ENCODE assay signal across 8 mouse cellular contexts in genomic region chr6:137470901-137471598, GRCm38 (mm10).
DNase-seq lines count a peak whose midpoint lies in the region; ATAC-seq lines count a peak whose summit lies in the region.

No protein-coding gene starts in this region.

- H3K4me3 ChIP-seq in kidney, embryonic 14.5 days (ENCODE audit: low read length), result no peak overlapping the region
- no peak overlapping the region for H3K4me3 ChIP-seq in embryonic facial prominence, embryonic 12.5 days
- no peak overlapping the region for H3K4me3 ChIP-seq in limb, embryonic 11.5 days (ENCODE audit: low read depth, low read length)
- no peak overlapping the region for H3K4me3 ChIP-seq in stomach, embryonic 14.5 days (ENCODE audit: low read depth, low read length)

- peak; percentile 73 for DNase-seq in kidney, adult 11 months
- peak; percentile 98 for DNase-seq in heart, adult 11 months
- peak; percentile 87 for DNase-seq in kidney, adult 9 months
- DNase-seq in limb, embryonic 11.5 days (ENCODE audit: low spot score), result peak; percentile 48

- no peak overlapping the region for H3K4me2 ChIP-seq in kidney, embryonic 14.5 days (replicated peaks; ENCODE audit: low read depth, low read length)
- no peak overlapping the region for H3K4me2 ChIP-seq in embryonic facial prominence, embryonic 12.5 days (replicated peaks)
- H3K4me2 ChIP-seq in limb, embryonic 11.5 days (ENCODE audit: low read depth, severe bottlenecking), result no peak overlapping the region
- no peak overlapping the region for H3K4me2 ChIP-seq in stomach, embryonic 14.5 days (replicated peaks; ENCODE audit: low read depth, low read length)

- H3K27me3 ChIP-seq in kidney, embryonic 14.5 days (ENCODE audit: control insufficient read depth, insufficient read depth, low read length), result no peaks in the 10 kb centered on the region
- no peaks in the 10 kb centered on the region for H3K27me3 ChIP-seq in embryonic facial prominence, embryonic 12.5 days
- H3K27me3 ChIP-seq in limb, embryonic 11.5 days (ENCODE audit: control insufficient read depth, insufficient read depth, low read length), result no peaks in the 10 kb centered on the region
- H3K27me3 ChIP-seq in stomach, embryonic 14.5 days (ENCODE audit: control insufficient read depth, insufficient read depth, low read length), result no peaks in the 10 kb centered on the region

- no peak overlapping the region for H3K9ac ChIP-seq in kidney, embryonic 14.5 days (ENCODE audit: low read depth, low read length)
- H3K9ac ChIP-seq in embryonic facial prominence, embryonic 12.5 days, result no peak overlapping the region
- H3K9ac ChIP-seq in limb, embryonic 11.5 days (ENCODE audit: low read length), result no peak overlapping the region
- H3K9ac ChIP-seq in stomach, embryonic 14.5 days (replicated peaks; ENCODE audit: low read depth, low read length), result no peak overlapping the region

- peaks cover 7% of the 10 kb centered on the region for H3K4me1 ChIP-seq in kidney, embryonic 14.5 days (ENCODE audit: control insufficient read depth, insufficient read depth, low read length)
- H3K4me1 ChIP-seq in embryonic facial prominence, embryonic 12.5 days, result peaks cover 14% of the 10 kb centered on the region
- H3K4me1 ChIP-seq in limb, embryonic 11.5 days (ENCODE audit: control insufficient read depth, insufficient read depth, low read length), result 0 out of 2 replicates have a peak, but pooled peaks cover 6% of the 10 kb centered on the region
- peaks cover 14% of the 10 kb centered on the region for H3K4me1 ChIP-seq in stomach, embryonic 14.5 days (ENCODE audit: control insufficient read depth, insufficient read depth, low read length)

- no peaks in the 10 kb centered on the region for H3K36me3 ChIP-seq in kidney, embryonic 14.5 days (ENCODE audit: control insufficient read depth, insufficient read depth, low read length)
- H3K36me3 ChIP-seq in embryonic facial prominence, embryonic 12.5 days, result no peaks in the 10 kb centered on the region
- H3K36me3 ChIP-seq in limb, embryonic 11.5 days (ENCODE audit: control insufficient read depth, insufficient read depth, low read length), result no peaks in the 10 kb centered on the region
- no peaks in the 10 kb centered on the region for H3K36me3 ChIP-seq in stomach, embryonic 14.5 days (ENCODE audit: control insufficient read depth, insufficient read depth, low read length)

- no peak overlapping the region; the same call in 1 of the 2 replicates for H3K27ac ChIP-seq in kidney, embryonic 14.5 days (ENCODE audit: low read depth, low read length)
- H3K27ac ChIP-seq in embryonic facial prominence, embryonic 12.5 days, result peak overlapping the region; percentile 65
- H3K27ac ChIP-seq in limb, embryonic 11.5 days (replicated peaks; ENCODE audit: low read depth, low read length), result peak overlapping the region; percentile 68
- H3K27ac ChIP-seq in stomach, embryonic 14.5 days (ENCODE audit: low read length), result peak overlapping the region; percentile 74

- 63% methylated on average over 11 of the region's 11 CpGs for WGBS in kidney, embryonic 14.5 days
- WGBS in embryonic facial prominence, embryonic 12.5 days, result 33% methylated on average over 11 of the region's 11 CpGs
- 55% methylated on average over 11 of the region's 11 CpGs for WGBS in limb, embryonic 11.5 days
- WGBS in stomach, embryonic 14.5 days, result 14% methylated on average over 11 of the region's 11 CpGs

- H3K9me3 ChIP-seq in kidney, embryonic 14.5 days (ENCODE audit: control insufficient read depth, low read length), result peaks cover 2% of the 10 kb centered on the region; the same call in 1 of the 2 replicates
- 0 out of 2 replicates have a peak, but pooled peaks cover 3% of the 10 kb centered on the region for H3K9me3 ChIP-seq in embryonic facial prominence, embryonic 12.5 days
- no peaks in the 10 kb centered on the region for H3K9me3 ChIP-seq in limb, embryonic 11.5 days (ENCODE audit: control insufficient read depth, low read length)
- no peaks in the 10 kb centered on the region for H3K9me3 ChIP-seq in stomach, embryonic 14.5 days (ENCODE audit: control insufficient read depth, low read depth, low read length)

- no peak for ATAC-seq in kidney, embryonic 14.5 days (ENCODE audit: low FRiP score, low TSS enrichment)
- peak; percentile 79 for ATAC-seq in embryonic facial prominence, embryonic 12.5 days (ENCODE audit: insufficient number of reproducible peaks, insufficient read depth, low FRiP score, low TSS enrichment)
- ATAC-seq in limb, embryonic 11.5 days (ENCODE audit: insufficient number of reproducible peaks, low FRiP score, low TSS enrichment, low read depth), result peak; percentile 72
- ATAC-seq in monocyte, adult 5-6 weeks (replicated peaks; ENCODE audit: insufficient number of reproducible peaks, low FRiP score, low TSS enrichment, poor library complexity, severe bottlenecking), result peak; percentile 68
- peak; percentile 88 for ATAC-seq in stomach, embryonic 14.5 days (ENCODE audit: insufficient number of reproducible peaks, insufficient read depth, low FRiP score, low read depth)

Comparison
In these comparisons a context has a peak if more than half of its experiments do, and no peak if none do; other contexts are left out.
1. DNase-seq: peak in every context shown above with its lines; median percentile 98 in heart, adult 11 months; 87 in kidney, adult 9 months; 73 in kidney, adult 11 months; 48 in limb, embryonic 11.5 days.